Mouse (Mus musculus) cortical plate, adult 2 months (tissue): ENCODE results near the gene Nfatc2.

Experiments used
- CTCF ChIP-seq: fragments of 200-500 bp; IDR thresholded peaks from 2 replicates; pipeline ENCODE4 v1.5.1; 2011; ENCODE audit warnings: mild to moderate bottlenecking, control low read depth, low read length; ENCODE audit not compliant: insufficient read depth; ENCODE audit errors: extremely low read depth
- POLR2A ChIP-seq: fragments of 200-500 bp; IDR thresholded peaks from 2 replicates; pipeline ENCODE4 v1.6.1; 2011; ENCODE audit warnings: mild to moderate bottlenecking, low read length, control low read depth; ENCODE audit not compliant: insufficient read depth; ENCODE audit errors: extremely low read depth

GRCm38 (mm10) chr2:168478431-168478830 lies 123.0 kb downstream of the Nfatc2 start:
- no peak for TF ChIP-seq POLR2A
- no peak for TF ChIP-seq CTCF
